Mouse (Mus musculus) kidney, adult 11 months (tissue): ENCODE measurements around the gene Smim13.
A peak's percentile ranks its signal among the peaks of the same experiment; 100 is the strongest.
"Not testable (repeated sequence)": the region's sequence is repeated elsewhere in the genome, so short reads cannot be mapped to it uniquely, and the experiment has no call there.

ENCODE experiments used
- DNase-seq: peaks from one replicate; pipeline ENCODE4 v3.0.0; 2022

The Smim13 gene

GRCm38 (mm10) chr13:41249538-41250317 lies at the start of gene Smim13:
Smim13 (plus strand) TSS chr13:41249844.
- DNase-seq: peak; percentile 96

GRCm38 (mm10) chr13:41200861-41201260 lies 48.8 kb upstream of the Smim13 start:
- no peak for DNase-seq

- no peak for DNase-seq
Observed at GRCm38 (mm10) chr13:41203289-41203688, 46.4 kb upstream of the Smim13 start.

GRCm38 (mm10) chr13:41203691-41204090 lies 46.0 kb upstream of the Smim13 start:
- no peak for DNase-seq

GRCm38 (mm10) chr13:41205568-41205967 lies 44.1 kb upstream of the Smim13 start:
- DNase-seq: not testable (repeated sequence)

GRCm38 (mm10) chr13:41206241-41206640 lies 43.4 kb upstream of the Smim13 start:
- DNase-seq: no peak

GRCm38 (mm10) chr13:41211276-41211675 lies 38.4 kb upstream of the Smim13 start:
- peak; percentile 23 for DNase-seq

GRCm38 (mm10) chr13:41212558-41213322 lies 36.9 kb upstream of the Smim13 start:
- DNase-seq: peak; percentile 26

- DNase-seq: no peak
Observed at GRCm38 (mm10) chr13:41215669-41216068, 34.0 kb upstream of the Smim13 start.

- DNase-seq: no peak
Observed at GRCm38 (mm10) chr13:41216236-41216635, 33.4 kb upstream of the Smim13 start.

- peak; percentile 17 for DNase-seq
Observed at GRCm38 (mm10) chr13:41219056-41219455, 30.6 kb upstream of the Smim13 start.

- DNase-seq: no peak
Observed at GRCm38 (mm10) chr13:41219687-41220303, 29.8 kb upstream of the Smim13 start.

GRCm38 (mm10) chr13:41220304-41220834 lies 29.3 kb upstream of the Smim13 start, which contains the start of gene Elovl2:
Elovl2 (minus strand) TSS chr13:41220405.
- peak; percentile 74 for DNase-seq

GRCm38 (mm10) chr13:41226513-41226912 lies 23.1 kb upstream of the Smim13 start:
- DNase-seq: no peak

GRCm38 (mm10) chr13:41228060-41228459 lies 21.6 kb upstream of the Smim13 start:
- no peak for DNase-seq

- no peak for DNase-seq
Observed at GRCm38 (mm10) chr13:41230256-41230655, 19.4 kb upstream of the Smim13 start.

- no peak for DNase-seq
Observed at GRCm38 (mm10) chr13:41231389-41231983, 18.2 kb upstream of the Smim13 start.

- DNase-seq: peak; percentile 87
Observed at GRCm38 (mm10) chr13:41232209-41232608, 17.4 kb upstream of the Smim13 start.

- no peak for DNase-seq
Observed at GRCm38 (mm10) chr13:41233241-41233640, 16.4 kb upstream of the Smim13 start.

- no peak for DNase-seq
Observed at GRCm38 (mm10) chr13:41235181-41235580, 14.5 kb upstream of the Smim13 start.

GRCm38 (mm10) chr13:41235845-41236741 lies 13.6 kb upstream of the Smim13 start:
- peak; percentile 71 for DNase-seq
